Mouse (Mus musculus) heart, embryonic 14.5 days (tissue): ENCODE results near the gene Atxn7l3. TPM values are rescaled to one million over a fixed set of nuclear protein-coding genes. Genes with fewer than 3 reads are reported as not detected.

Source experiments
- ATAC-seq: fragments of 200-750 bp; cut with Nextera tagmentation; 2 replicates; pipeline ENCODE4 v1.8.0; 2017; ENCODE audit warnings: low read depth, moderate TSS enrichment; ENCODE audit not compliant: insufficient number of reproducible peaks, insufficient read depth, low FRiP score
- H3K27ac ChIP-seq, 2 experiments: fragments of 200-500 bp in 1 of 2; fragments of 300-500 bp in 1 of 2; sonication (generic) in 1 of 2; replicated peaks in 1 of 2; 2 replicates each; pipeline ENCODE4 v1.5.1; 2012 to 2014; ENCODE audit warnings: low read depth in 2 of 2, low read length in 2 of 2, control low read depth in 1 of 2, mild to moderate bottlenecking in 1 of 2, mixed read lengths in 1 of 2; ENCODE audit not compliant: control insufficient read depth in 1 of 2, insufficient read depth in 1 of 2
- H3K27me3 ChIP-seq: fragments of 300-500 bp; sonication (generic); 2 replicates; pipeline ENCODE4 v1.6.1; 2014; ENCODE audit warnings: mild to moderate bottlenecking, low read length, control low read depth; ENCODE audit not compliant: control insufficient read depth, insufficient read depth
- H3K36me3 ChIP-seq: fragments of 300-500 bp; sonication (generic); 2 replicates; pipeline ENCODE4 v1.6.1; 2014; ENCODE audit warnings: mild to moderate bottlenecking, control low read depth, low read length, mixed read lengths; ENCODE audit not compliant: control insufficient read depth, insufficient read depth
- H3K4me1 ChIP-seq, 2 experiments: fragments of 200-500 bp in 1 of 2; fragments of 300-500 bp in 1 of 2; sonication (generic) in 1 of 2; 2 replicates each; pipeline ENCODE4 v1.6.1; 2012 to 2014; ENCODE audit warnings: low read length in 2 of 2, control low read depth in 1 of 2, mixed read lengths in 1 of 2; ENCODE audit not compliant: control insufficient read depth in 2 of 2, insufficient read depth in 2 of 2
- H3K4me2 ChIP-seq: fragments of 300-500 bp; sonication (generic); 2 replicates; pipeline ENCODE4 v1.6.1; 2014; ENCODE audit warnings: mild to moderate bottlenecking, low read length
- H3K4me3 ChIP-seq, 2 experiments: fragments of 200-500 bp in 1 of 2; fragments of 300-500 bp in 1 of 2; sonication (generic) in 1 of 2; 2 replicates each; pipeline ENCODE4 v1.5.1; 2012 to 2014; ENCODE audit warnings: low read length in 2 of 2, mild to moderate bottlenecking in 2 of 2, control low read depth in 1 of 2, low read depth in 1 of 2, moderate library complexity in 1 of 2; ENCODE audit not compliant: control insufficient read depth in 1 of 2, insufficient read depth in 1 of 2
- H3K9ac ChIP-seq: fragments of 300-500 bp; sonication (generic); 2 replicates; pipeline ENCODE4 v1.6.1; 2014; ENCODE audit warnings: mild to moderate bottlenecking, low read length
- H3K9me3 ChIP-seq: fragments of 300-500 bp; sonication (generic); 2 replicates; pipeline ENCODE4 v1.6.1; 2016; ENCODE audit warnings: low read length, control low read depth; ENCODE audit not compliant: control insufficient read depth
- WGBS: fragments of 180-500 bp; shearing (Covaris S2); extraction: QIAGEN DNeasy Blood & Tissue Kit; methylation state at CpG from one replicate; pipeline ENCODE4 v1.1.7; 2014; 5-methylcytosine and 5-hydroxymethylcytosine counted together
- polyA plus RNA-seq: library from polyadenylated mRNA; unstranded; fragments of >200 nt; fragmentation: Nextera tagmentation; extraction: Ambion mirVana; gene quantifications from 2 replicates; pipeline ENCODE4 v1.2.1, GENCODE M21; 2014

Gene Atxn7l3
- 7.0 and 10.6 TPM in 2 replicates for polyA plus RNA-seq

DNA sequence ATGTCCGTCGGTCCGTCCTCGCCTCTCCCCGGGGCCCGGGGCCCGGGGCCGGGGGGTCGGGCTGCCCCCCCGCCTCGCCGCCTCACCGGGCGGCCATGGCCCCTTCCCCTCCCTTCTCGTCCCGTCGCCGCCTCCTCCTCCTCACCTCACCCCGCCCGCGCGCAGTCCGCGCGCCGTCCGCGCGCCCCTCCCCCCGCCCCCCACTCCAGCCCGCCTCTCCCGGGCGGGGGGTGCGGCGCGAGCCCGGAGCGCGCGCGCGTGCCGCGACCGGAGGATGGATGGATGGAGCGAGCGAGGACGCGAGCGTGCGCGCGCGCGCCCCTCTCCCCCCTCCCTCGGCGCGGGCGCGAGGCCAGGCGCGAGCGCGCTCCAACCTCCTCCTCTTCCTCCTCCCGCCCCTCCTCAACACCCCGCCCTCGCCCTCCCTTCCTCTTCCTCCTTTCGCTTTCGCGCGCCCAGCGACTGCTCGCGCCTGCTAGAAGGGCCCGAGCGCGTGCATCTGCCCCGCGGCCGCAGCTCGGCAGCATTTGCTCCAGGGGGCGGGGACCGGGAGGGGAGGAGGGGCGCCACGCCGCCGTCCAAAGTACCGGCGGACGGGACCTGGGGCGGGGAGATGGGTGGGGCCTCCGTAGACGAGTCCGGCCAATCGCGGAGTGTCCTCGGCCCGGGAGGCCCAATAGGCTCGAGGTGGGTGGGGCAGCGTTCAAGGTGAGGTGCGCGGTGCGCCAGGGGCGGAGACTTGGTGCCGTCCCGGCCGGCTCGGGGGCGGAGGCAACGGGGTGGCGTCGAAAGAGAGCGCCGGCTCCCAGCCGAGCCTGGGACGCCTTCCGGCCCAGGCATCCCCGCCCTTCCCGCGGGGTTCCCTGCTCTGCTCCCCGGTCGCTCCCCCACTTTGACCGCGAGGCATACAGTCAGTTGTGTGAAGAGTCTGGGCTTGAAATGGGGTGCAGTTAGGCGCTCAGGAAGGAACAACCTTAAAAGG lies at the start of gene Atxn7l3:
TSS of gene Atxn7l3 (minus strand) at position 141 of the 982 bp plus-strand sequence.
- H3K36me3 ChIP-seq: peaks cover 32% of the 10 kb centered on the region
- no peaks in the 10 kb centered on the region for H3K9me3 ChIP-seq
- H3K27me3 ChIP-seq: no peaks in the 10 kb centered on the region
- H3K4me3 ChIP-seq: peak within 1 kb of the TSS; percentile 94 to 96
- peak; percentile 92 for ATAC-seq
- peak within 1 kb of the TSS; percentile 88 to 99 for H3K27ac ChIP-seq
- H3K4me2 ChIP-seq: peak within 1 kb of the TSS; percentile 88
- WGBS: under 1% methylated on average over 62 of the region's 125 CpGs
- peak within 1 kb of the TSS; percentile 96 for H3K9ac ChIP-seq
- peaks cover 8 to 20% of the 10 kb centered on the region in 2 experiments; a peak in 3 of 4 replicates for H3K4me1 ChIP-seq

- 83% methylated on average over 3 of the region's 3 CpGs for WGBS
- H3K9me3 ChIP-seq: no peaks in the 10 kb centered on the region
These were observed 48.0 kb upstream of the Atxn7l3 start for GRCm38 (mm10) chr11:102344458-102344857.

DNA sequence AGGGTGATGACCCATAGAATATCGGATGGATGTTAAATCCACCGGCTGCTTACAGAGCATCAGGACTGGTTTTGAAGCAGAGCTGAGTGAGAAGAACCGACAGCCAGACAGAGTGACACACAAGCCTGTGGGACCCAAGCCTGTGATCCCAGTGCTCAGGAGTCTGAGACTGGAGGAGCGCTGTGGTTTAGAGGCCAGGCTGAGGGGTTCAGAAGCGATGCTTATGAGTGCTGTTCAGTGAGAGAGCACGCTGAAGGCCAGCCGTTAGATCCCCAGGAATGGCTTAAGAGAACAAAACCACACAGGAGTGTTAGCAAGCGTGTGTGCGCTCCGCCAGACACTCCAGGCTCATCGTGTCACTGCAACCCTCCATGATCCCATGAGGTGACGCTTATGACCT lies 46.3 kb upstream of the Atxn7l3 start:
- Histone ChIP-seq H3K27ac (no peak overlapping the region), H3K4me2 (no peak overlapping the region), H3K27me3 (no peaks in the 10 kb centered on the region), H3K36me3 (no peaks in the 10 kb centered on the region), H3K4me3 (no peak overlapping the region), H3K9me3 (no peaks in the 10 kb centered on the region), H3K4me1 (peaks cover 2 to 10% of the 10 kb centered on the region in 2 experiments; a peak in 3 of 4 replicates), H3K9ac (no peak overlapping the region)
- 69% methylated on average over 12 of the region's 12 CpGs for whole genome bisulfite sequencing
- ATAC-seq: no peak

More at GRCm38 (mm10) chr11:102344458-102344857, 48.0 kb upstream of the Atxn7l3 start:
- Histone ChIP-seq H3K4me2 (no peak overlapping the region), H3K4me3 (no peak overlapping the region), H3K4me1 (peaks cover 0 to under 1% of the 10 kb centered on the region in 2 experiments; a peak in 1 of 4 replicates), H3K27ac (no peak overlapping the region), H3K9ac (no peak overlapping the region), H3K36me3 (no peaks in the 10 kb centered on the region), H3K27me3 (no peaks in the 10 kb centered on the region)
- no peak for ATAC-seq

GRCm38 (mm10) chr11:102341101-102341500 lies 44.7 kb upstream of the Atxn7l3 start:
- WGBS: 84% methylated on average over 4 of the region's 4 CpGs
- no peak overlapping the region for H3K27ac ChIP-seq
- H3K9ac ChIP-seq: no peak overlapping the region
- ATAC-seq: no peak
- no peaks in the 10 kb centered on the region for H3K36me3 ChIP-seq
- no peak overlapping the region for H3K4me2 ChIP-seq
- H3K4me1 ChIP-seq: peaks cover 2 to 10% of the 10 kb centered on the region in 2 experiments; a peak in 3 of 4 replicates
- no peaks in the 10 kb centered on the region for H3K27me3 ChIP-seq
- H3K9me3 ChIP-seq: no peaks in the 10 kb centered on the region
- H3K4me3 ChIP-seq: no peak overlapping the region

DNA sequence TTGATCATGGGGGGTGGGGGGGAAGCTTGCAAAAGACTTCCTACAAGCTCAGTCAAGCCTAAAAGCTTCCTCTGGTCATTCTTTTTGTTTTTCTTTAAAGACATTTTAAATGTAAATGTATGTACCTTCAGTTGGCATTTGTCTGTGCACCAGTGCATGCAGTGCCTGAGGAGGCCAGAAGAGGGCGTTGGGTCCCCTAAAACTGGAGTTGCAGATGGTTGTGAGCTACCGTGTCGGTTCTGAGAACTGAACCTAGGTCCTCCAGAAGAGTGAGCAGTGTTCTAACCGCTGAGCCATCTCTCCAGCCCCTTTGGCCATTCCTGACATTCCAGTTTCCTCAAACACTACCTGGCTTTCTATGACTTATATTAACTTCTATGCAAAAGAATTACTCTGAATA lies 43.2 kb upstream of the Atxn7l3 start:
- ATAC-seq: no peak
- H3K27ac ChIP-seq: no peak overlapping the region
- no peak overlapping the region for H3K9ac ChIP-seq
- H3K4me3 ChIP-seq: no peak overlapping the region
- H3K4me2 ChIP-seq: no peak overlapping the region
- H3K27me3 ChIP-seq: no peaks in the 10 kb centered on the region
- whole genome bisulfite sequencing: 56% methylated on average over 4 of the region's 4 CpGs
- peaks cover 4 to 16% of the 10 kb centered on the region in 2 experiments for H3K4me1 ChIP-seq
- no peaks in the 10 kb centered on the region for H3K36me3 ChIP-seq
- no peaks in the 10 kb centered on the region for H3K9me3 ChIP-seq

- Histone ChIP-seq H3K4me3 (no peak overlapping the region), H3K4me1 (peaks cover 4 to 16% of the 10 kb centered on the region in 2 experiments), H3K9ac (no peak overlapping the region), H3K9me3 (no peaks in the 10 kb centered on the region), H3K27ac (peak overlapping the region in 1 of 2 experiments; percentile 69; a peak in 2 of 4 replicates), H3K27me3 (no peaks in the 10 kb centered on the region), H3K36me3 (no peaks in the 10 kb centered on the region), H3K4me2 (no peak overlapping the region)
- WGBS: 65% methylated on average over 11 of the region's 11 CpGs
- ATAC-seq: no peak
These were observed 42.8 kb upstream of the Atxn7l3 start for GRCm38 (mm10) chr11:102339195-102339594.

DNA sequence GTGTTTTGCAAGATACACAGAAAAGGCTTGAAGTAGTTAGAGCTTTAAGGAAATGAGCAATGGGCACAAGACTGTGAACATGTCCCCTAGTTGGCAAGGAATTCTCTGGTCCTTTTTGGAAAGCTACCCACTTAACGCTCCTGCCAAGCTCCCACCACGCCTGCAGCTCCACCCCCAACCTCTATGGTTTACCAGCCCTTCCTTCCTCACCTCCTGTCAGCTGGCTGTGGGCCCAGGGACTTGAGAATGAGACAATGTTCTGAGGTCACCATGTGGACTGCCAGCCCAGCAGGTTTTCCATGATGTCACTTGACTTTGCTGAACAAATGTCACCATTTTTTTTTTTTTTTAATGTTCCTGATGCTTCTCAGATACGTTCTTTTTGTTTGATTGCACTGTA lies 42.1 kb upstream of the Atxn7l3 start:
- H3K27ac ChIP-seq: peak overlapping the region in 1 of 2 experiments; percentile 69; a peak in 2 of 4 replicates
- WGBS: 6% methylated on average over 3 of the region's 3 CpGs

More for the DNA sequence above, 42.1 kb upstream of the Atxn7l3 start:
- Histone ChIP-seq H3K4me3 (no peak overlapping the region), H3K9me3 (no peaks in the 10 kb centered on the region), H3K4me2 (no peak overlapping the region), H3K36me3 (no peaks in the 10 kb centered on the region), H3K4me1 (peaks cover 4 to 16% of the 10 kb centered on the region in 2 experiments), H3K9ac (no peak overlapping the region), H3K27me3 (no peaks in the 10 kb centered on the region)
- peak; percentile 85 for ATAC-seq
